In the genomic region with DNA sequence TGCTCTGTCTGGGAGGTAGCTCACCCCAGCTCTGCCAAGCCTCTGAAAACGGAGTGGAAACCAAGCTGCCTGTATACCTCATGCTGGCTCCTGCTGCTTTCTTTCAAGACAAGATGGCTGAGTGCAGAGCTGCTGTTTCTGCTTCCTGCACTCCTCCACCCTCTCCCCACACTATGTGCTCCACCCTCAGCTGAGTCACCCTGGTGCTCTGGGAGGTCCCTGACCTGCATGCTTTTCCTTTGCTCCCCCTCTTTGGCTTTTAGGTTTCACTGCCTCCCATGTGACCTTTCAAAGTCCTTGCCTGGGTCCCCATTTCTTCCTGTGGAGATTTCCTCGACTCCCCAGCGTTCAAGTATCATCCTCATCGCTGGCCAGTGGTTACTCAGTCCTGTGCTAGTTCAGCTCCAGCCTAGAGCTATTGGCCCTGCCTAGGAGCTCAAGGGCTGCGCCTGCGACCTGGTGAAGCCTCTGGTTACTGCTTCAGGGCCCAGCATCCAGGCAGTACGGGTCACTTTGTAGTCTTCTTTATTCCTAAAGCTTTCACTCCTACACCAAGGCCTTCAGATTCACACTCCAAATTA, we compare ENCODE assay signal across 13 mouse cellular contexts. TPM values are rescaled to one million over a fixed set of nuclear protein-coding genes. Genes with fewer than 3 reads are reported as not detected.
DNase-seq lines count a peak whose midpoint lies in the region; ATAC-seq and TF ChIP-seq lines count a peak whose summit lies in the region.
"Had no signal": no experiment of that assay in that cellular context is flagged by ENCODE, and none has a peak within 500 bp of the region (broad histone marks: within the 10 kb centered on the region; RNA-seq: fewer than 3 reads in every experiment).

No protein-coding gene starts in this region.

- no peaks in the 10 kb centered on the region for H3K27me3 ChIP-seq in heart, embryonic 10.5 days (ENCODE audit: insufficient read depth, poor library complexity, severe bottlenecking)
- H3K27me3 ChIP-seq in myocyte (ENCODE audit: control insufficient read depth, insufficient read depth, insufficient read length): no peaks in the 10 kb centered on the region
- H3K27me3 ChIP-seq in cerebellum, adult 2 months (ENCODE audit: control insufficient read depth, insufficient read depth, low read length): no peaks in the 10 kb centered on the region
- H3K27me3 ChIP-seq: midbrain, embryonic 12.5 days; neural tube, embryonic 12.5 days had no signal

- no peaks in the 10 kb centered on the region for H3K79me2 ChIP-seq in myocyte (ENCODE audit: control insufficient read depth, insufficient read depth)

- H3ac ChIP-seq in myocyte (ENCODE audit: control insufficient read depth, insufficient read length): no peak overlapping the region

- peak overlapping the region; percentile 48 for H3K4me2 ChIP-seq in myocyte (ENCODE audit: low read depth)
- H3K4me2 ChIP-seq: midbrain, embryonic 12.5 days; neural tube, embryonic 12.5 days had no signal

- no peak for TF ChIP-seq CTCF in cerebellum, adult 2 months (IDR thresholded peaks at IDR 0.05; ENCODE audit: borderline replicate concordance, insufficient read depth, low read depth, low read length)

- TF ChIP-seq POLR2A in myocyte (IDR thresholded peaks at IDR 0.05; ENCODE audit: insufficient read length, low read depth): no peak
- no peak for TF ChIP-seq POLR2A in cerebellum, adult 2 months (IDR thresholded peaks at IDR 0.05; ENCODE audit: borderline replicate concordance, insufficient read depth, low read length)

- peak overlapping the region; percentile 25; the same call in 1 of the 2 replicates for H3K27ac ChIP-seq in heart, embryonic 10.5 days
- no peak overlapping the region for H3K27ac ChIP-seq in cerebellum, adult 2 months (ENCODE audit: insufficient read depth, low read length)
- H3K27ac ChIP-seq: midbrain, embryonic 12.5 days; neural tube, embryonic 12.5 days had no signal

- H3K4me3 ChIP-seq in heart, embryonic 10.5 days: no peak overlapping the region
- no peak overlapping the region for H3K4me3 ChIP-seq in myocyte
- H3K4me3 ChIP-seq in cerebellum, adult 2 months (replicated peaks; ENCODE audit: insufficient read depth, low read depth, low read length): no peak overlapping the region
- H3K4me3 ChIP-seq: midbrain, embryonic 12.5 days; neural tube, embryonic 12.5 days had no signal

- peak; percentile 86 for ATAC-seq in erythroid progenitor cell, adult 5-6 weeks (replicated peaks; ENCODE audit: low FRiP score, poor library complexity, severe bottlenecking)

- peaks cover 7% of the 10 kb centered on the region for H3K4me1 ChIP-seq in heart, embryonic 10.5 days
- no peaks in the 10 kb centered on the region for H3K4me1 ChIP-seq in cerebellum, adult 2 months (ENCODE audit: control insufficient read depth, insufficient read depth, low read length)
- H3K4me1 ChIP-seq: midbrain, embryonic 12.5 days; neural tube, embryonic 12.5 days had no signal

- no peaks in the 10 kb centered on the region for H3K36me3 ChIP-seq in heart, embryonic 10.5 days
- H3K36me3 ChIP-seq in myocyte (ENCODE audit: control insufficient read depth, insufficient read depth): no peaks in the 10 kb centered on the region
- H3K36me3 ChIP-seq: neural tube, embryonic 12.5 days had no signal

- DNase-seq in heart, embryonic 10.5 days (ENCODE audit: low spot score): no peak
- no peak for DNase-seq in heart, adult 9 months (ENCODE audit: low spot score in 2 of 2)
- peak; percentile 62 for DNase-seq in NIH3T3 (ENCODE audit: low read depth)
- no peak for DNase-seq in spleen, adult 18-20 months
- DNase-seq in cerebellum, adult 2 months: no peak
- DNase-seq in gastrocnemius, postnatal 4 days (ENCODE audit: low spot score in 2 of 2): no peak
- DNase-seq: cerebellum, postnatal 25 days; heart, postnatal 14 days; kidney, adult 8-10 months had no signal

- no peaks in the 10 kb centered on the region for H3K9me3 ChIP-seq in heart, embryonic 10.5 days
- H3K9me3 ChIP-seq: midbrain, embryonic 12.5 days; neural tube, embryonic 12.5 days had no signal

- 72% methylated on average over 7 of the region's 7 CpGs for WGBS in heart, embryonic 10.5 days
- 76% methylated on average over 7 of the region's 7 CpGs for WGBS in cerebellum, adult 2 months

TF ChIP-seq in myocyte, 11 proteins besides CTCF, POLR2A, EP300 and RAD21:
- TF ChIP-seq MAX (IDR thresholded peaks at IDR 0.05; ENCODE audit: low read depth): no peak
- TF ChIP-seq USF1 (IDR thresholded peaks at IDR 0.05; ENCODE audit: low read depth): peak; percentile 19

RNA-seq across cellular contexts. Expression of a gene that starts 18.7 kb away (rescaled TPM):
- 5.6 and 6.3 TPM in 2 replicates for polyA plus RNA-seq in heart, embryonic 10.5 days (2016; fragmentation: Nextera tagmentation; extraction: Ambion mirVana)
- total RNA-seq in erythroid progenitor cell, adult 5-6 weeks (2015; ENCODE audit: low replicate concordance): 4.2 TPM in 1 of 2 replicates, not detected in the other
- 2.1 and 8.2 TPM in 2 replicates for total RNA-seq in erythroid progenitor cell, adult 5-6 weeks (2017; ENCODE audit: low replicate concordance)
- polyA plus RNA-seq in myocyte (2012; fragmentation: generic; extraction: Trizol): 1.7 TPM
- 17.9 and 20.3 TPM in 2 replicates for polyA plus RNA-seq in cerebellum, adult 2 months (2012; rRNA removed)
- total RNA-seq in gastrocnemius, postnatal 4 days (2021): 1 to 10 TPM; 1.4 to 1.9 TPM

RNA-seq across cellular contexts. Expression of a gene that starts 28.8 kb away (rescaled TPM):
- polyA plus RNA-seq in heart, embryonic 10.5 days (2016; fragmentation: Nextera tagmentation; extraction: Ambion mirVana): 0.32 and 0.73 TPM in 2 replicates
- 0.42 TPM in 1 of 2 replicates, not detected in the other for total RNA-seq in erythroid progenitor cell, adult 5-6 weeks (2015; ENCODE audit: low replicate concordance)
- not detected in 2 replicates for total RNA-seq in erythroid progenitor cell, adult 5-6 weeks (2017; ENCODE audit: low replicate concordance)
- 0.12 TPM for polyA plus RNA-seq in myocyte (2012; fragmentation: generic; extraction: Trizol)
- polyA plus RNA-seq in cerebellum, adult 2 months (2012; rRNA removed): 0.23 and 0.38 TPM in 2 replicates
- under 1 TPM; 0.22 to 0.31 TPM for total RNA-seq in gastrocnemius, postnatal 4 days (2021)

RNA-seq across cellular contexts. Expression of a gene that starts 36.5 kb away (rescaled TPM):
- 0.48 and 0.63 TPM in 2 replicates for polyA plus RNA-seq in heart, embryonic 10.5 days (2016; fragmentation: Nextera tagmentation; extraction: Ambion mirVana)
- total RNA-seq in erythroid progenitor cell, adult 5-6 weeks (2015; ENCODE audit: low replicate concordance): not detected in 2 replicates
- total RNA-seq in erythroid progenitor cell, adult 5-6 weeks (2017; ENCODE audit: low replicate concordance): not detected in 2 replicates
- 0.20 TPM for polyA plus RNA-seq in myocyte (2012; fragmentation: generic; extraction: Trizol)
- polyA plus RNA-seq in cerebellum, adult 2 months (2012; rRNA removed): 0.18 and 0.41 TPM in 2 replicates
- 10 to 100 TPM in 1 of 2 experiments, 1 to 10 TPM in 1; 6.3 to 12.8 TPM for total RNA-seq in gastrocnemius, postnatal 4 days (2021)

RNA-seq across cellular contexts. Expression of a gene that starts 42.5 kb away (rescaled TPM):
- polyA plus RNA-seq in heart, embryonic 10.5 days (2016; fragmentation: Nextera tagmentation; extraction: Ambion mirVana): 10.3 and 10.7 TPM in 2 replicates
- total RNA-seq in erythroid progenitor cell, adult 5-6 weeks (2015; ENCODE audit: low replicate concordance): 8.4 and 24.1 TPM in 2 replicates
- 5.5 and 16.6 TPM in 2 replicates for total RNA-seq in erythroid progenitor cell, adult 5-6 weeks (2017; ENCODE audit: low replicate concordance)
- 5.7 TPM for polyA plus RNA-seq in myocyte (2012; fragmentation: generic; extraction: Trizol)
- 8.2 and 10.1 TPM in 2 replicates for polyA plus RNA-seq in cerebellum, adult 2 months (2012; rRNA removed)
- 10 to 100 TPM; 10.3 to 11.6 TPM for total RNA-seq in gastrocnemius, postnatal 4 days (2021)

RNA-seq across cellular contexts. Expression of a gene that starts 51.0 kb away (rescaled TPM):
- polyA plus RNA-seq in heart, embryonic 10.5 days (2016; fragmentation: Nextera tagmentation; extraction: Ambion mirVana): 2.7 and 2.9 TPM in 2 replicates
- total RNA-seq in erythroid progenitor cell, adult 5-6 weeks (2015; ENCODE audit: low replicate concordance): not detected in 2 replicates
- not detected in 2 replicates for total RNA-seq in erythroid progenitor cell, adult 5-6 weeks (2017; ENCODE audit: low replicate concordance)
- 0.92 TPM for polyA plus RNA-seq in myocyte (2012; fragmentation: generic; extraction: Trizol)
- 0.22 and 0.29 TPM in 2 replicates for polyA plus RNA-seq in cerebellum, adult 2 months (2012; rRNA removed)
- under 1 TPM in 1 of 2 experiments, not detected in 1; 0.60 TPM for total RNA-seq in gastrocnemius, postnatal 4 days (2021)
- total RNA-seq: heart, postnatal 14 days had no signal
